8 mouse cellular contexts compared by ENCODE assay signal in genomic region chr1:69106322-69106761, GRCm38 (mm10). TPM values are rescaled to one million over a fixed set of nuclear protein-coding genes. Genes with fewer than 3 reads are reported as not detected.
A peak's percentile ranks its signal among the peaks of the same experiment; 100 is the strongest.
DNase-seq lines count a peak whose midpoint lies in the region; ATAC-seq and TF ChIP-seq lines count a peak whose summit lies in the region.

No protein-coding gene starts in this region.

- peak overlapping the region; percentile 55 for H3K27ac ChIP-seq in forebrain, embryonic 11.5 days (ENCODE audit: low read depth, low read length)
- peak overlapping the region; percentile 81 for H3K27ac ChIP-seq in hindbrain, postnatal 0 days
- peak overlapping the region; percentile 84 for H3K27ac ChIP-seq in midbrain, embryonic 11.5 days (ENCODE audit: low read depth, low read length)

- H3K27me3 ChIP-seq in forebrain, embryonic 11.5 days (ENCODE audit: control insufficient read depth, insufficient read depth, low read length): peaks cover 13% of the 10 kb centered on the region; the same call in 1 of the 2 replicates
- H3K27me3 ChIP-seq in hindbrain, postnatal 0 days (ENCODE audit: insufficient read depth, low read length): no peaks in the 10 kb centered on the region
- H3K27me3 ChIP-seq in midbrain, embryonic 11.5 days (ENCODE audit: control insufficient read depth, insufficient read depth, low read length): no peaks in the 10 kb centered on the region; the same call in 1 of the 2 replicates

- H3K9me3 ChIP-seq in forebrain, embryonic 11.5 days (ENCODE audit: control insufficient read depth, low read length): no peaks in the 10 kb centered on the region
- no peaks in the 10 kb centered on the region for H3K9me3 ChIP-seq in hindbrain, postnatal 0 days (ENCODE audit: low read length)
- H3K9me3 ChIP-seq in midbrain, embryonic 11.5 days (ENCODE audit: control insufficient read depth, low read length): no peaks in the 10 kb centered on the region

- no peak for TF ChIP-seq CTCF in brain, embryonic 14.5 days (IDR thresholded peaks at IDR 0.05; ENCODE audit: borderline replicate concordance, extremely low read depth, insufficient read depth, insufficient read length)
- no peak for TF ChIP-seq CTCF in hindbrain, postnatal 0 days (IDR thresholded peaks at IDR 0.05; ENCODE audit: low read depth)

- intact Hi-C loops in left cerebral cortex, postnatal 4 days (cut with DNase I): no loop called here

- TF ChIP-seq POLR2A in brain, embryonic 14.5 days (IDR thresholded peaks at IDR 0.05; ENCODE audit: borderline replicate concordance, extremely low read depth, insufficient read depth, insufficient read length, poor library complexity, severe bottlenecking): no peak

- peaks cover 5% of the 10 kb centered on the region; the same call in 1 of the 2 replicates for H3K4me1 ChIP-seq in forebrain, embryonic 11.5 days (replicated peaks; ENCODE audit: control insufficient read depth, insufficient read depth, low read length)
- H3K4me1 ChIP-seq in hindbrain, postnatal 0 days (ENCODE audit: insufficient read depth, low read length): no peaks in the 10 kb centered on the region
- H3K4me1 ChIP-seq in midbrain, embryonic 11.5 days (ENCODE audit: control insufficient read depth, insufficient read depth, low read length): peaks cover 11% of the 10 kb centered on the region

- WGBS in forebrain, embryonic 11.5 days: under 1% methylated on average over 24 of the region's 24 CpGs
- WGBS in hindbrain, postnatal 0 days: under 1% methylated on average over 24 of the region's 24 CpGs
- WGBS in midbrain, embryonic 11.5 days: under 1% methylated on average over 24 of the region's 24 CpGs

- 0 out of 2 replicates have a peak, but pooled peaks have one; percentile 28 for ATAC-seq in forebrain, embryonic 11.5 days (replicated peaks; ENCODE audit: low FRiP score)
- peak; percentile 39 for ATAC-seq in hindbrain, postnatal 0 days
- ATAC-seq in midbrain, embryonic 11.5 days (ENCODE audit: low FRiP score): 0 out of 2 replicates have a peak, but pooled peaks have one; percentile 4

- peak overlapping the region; percentile 70 for H3K4me3 ChIP-seq in forebrain, embryonic 11.5 days (ENCODE audit: low read depth, low read length)
- peak overlapping the region; percentile 69 for H3K4me3 ChIP-seq in hindbrain, postnatal 0 days (ENCODE audit: low read length)
- H3K4me3 ChIP-seq in midbrain, embryonic 11.5 days (ENCODE audit: low read depth, low read length): peak overlapping the region; percentile 78

- no peaks in the 10 kb centered on the region for H3K36me3 ChIP-seq in forebrain, embryonic 11.5 days (ENCODE audit: control insufficient read depth, insufficient read depth, low read length)
- no peaks in the 10 kb centered on the region for H3K36me3 ChIP-seq in hindbrain, postnatal 0 days (ENCODE audit: insufficient read depth, low read length)
- H3K36me3 ChIP-seq in midbrain, embryonic 11.5 days (ENCODE audit: control insufficient read depth, insufficient read depth, low read length): no peaks in the 10 kb centered on the region

- DNase-seq in ES-CJ7 (ENCODE audit: low read depth, low spot score): peak; percentile 54
- DNase-seq in brain, embryonic 14.5 days (ENCODE audit: low read depth): peak; percentile 57
- peak; percentile 68 for DNase-seq in forebrain, embryonic 11.5 days (ENCODE audit: low spot score)
- peak; percentile 60 for DNase-seq in hindbrain, postnatal 0 days (ENCODE audit: low spot score)
- DNase-seq in left cerebral cortex, postnatal 4 days: peak; percentile 43
- DNase-seq in midbrain, embryonic 11.5 days (ENCODE audit: low spot score, missing footprints): peak; percentile 97
- DNase-seq in urinary bladder, postnatal 36 days (ENCODE audit: low spot score in 2 of 2): peak; percentile 15
- DNase-seq in adipocyte (ENCODE audit: low spot score): no peak

- peak overlapping the region; percentile 98 for H3K4me2 ChIP-seq in forebrain, embryonic 11.5 days (ENCODE audit: low read depth, low read length, severe bottlenecking)
- peak overlapping the region; percentile 90 for H3K4me2 ChIP-seq in hindbrain, postnatal 0 days (ENCODE audit: low read depth, low read length)
- peak overlapping the region; percentile 62 for H3K4me2 ChIP-seq in midbrain, embryonic 11.5 days

- peak overlapping the region; percentile 51 for H3K9ac ChIP-seq in forebrain, embryonic 11.5 days (ENCODE audit: low read length)
- H3K9ac ChIP-seq in hindbrain, postnatal 0 days (replicated peaks; ENCODE audit: low read length): peak overlapping the region; percentile 67
- peak overlapping the region; percentile 84 for H3K9ac ChIP-seq in midbrain, embryonic 11.5 days (ENCODE audit: low read length)

RNA-seq across cellular contexts. Expression of gene Erbb4, which starts 1.5 kb away (rescaled TPM):
- polyA plus RNA-seq in brain, embryonic 14.5 days (2012; rRNA removed): 7.8 and 12.2 TPM in 2 replicates
- polyA plus RNA-seq in forebrain, embryonic 11.5 days (2014; fragmentation: Nextera tagmentation; extraction: Ambion mirVana): 3.9 and 4.3 TPM in 2 replicates
- 46.4 and 52.8 TPM in 2 replicates for total RNA-seq in hindbrain, postnatal 0 days (2014; rRNA removed)
- polyA plus RNA-seq in hindbrain, postnatal 0 days (2015; fragmentation: Nextera tagmentation; extraction: Ambion mirVana): 13.3 and 13.9 TPM in 2 replicates
- 10 to 100 TPM; 75.6 to 76.9 TPM for total RNA-seq in left cerebral cortex, postnatal 4 days (2021)
- 7.0 and 8.6 TPM in 2 replicates for polyA plus RNA-seq in midbrain, embryonic 11.5 days (2014; fragmentation: Nextera tagmentation; extraction: Ambion mirVana)
